Mouse (Mus musculus): ENCODE measurements around the gene Nudt3.

Gene Nudt3

DNA sequence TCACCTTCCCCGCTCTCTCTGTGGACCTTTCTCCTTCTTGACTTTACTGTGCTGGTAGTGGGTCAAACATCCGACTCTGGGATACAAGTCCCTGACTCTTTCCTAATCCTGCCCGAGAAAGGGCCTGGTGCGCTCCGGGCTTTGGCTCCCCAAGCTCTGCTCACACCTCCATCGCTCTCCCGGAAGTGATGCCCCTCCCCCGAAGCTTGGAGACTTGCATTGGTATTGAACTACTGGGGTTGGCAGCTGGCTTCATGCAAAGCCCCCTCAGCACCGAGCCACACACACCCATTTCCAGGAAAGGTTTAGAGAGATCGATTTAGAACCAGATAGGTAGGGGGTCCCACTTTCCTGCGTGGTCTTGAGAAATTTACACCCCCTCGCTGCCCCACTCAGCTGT, 77.3 kb downstream of the Nudt3 start:
- no peak for DNase-seq (ENCODE audit: low spot score)

DNA sequence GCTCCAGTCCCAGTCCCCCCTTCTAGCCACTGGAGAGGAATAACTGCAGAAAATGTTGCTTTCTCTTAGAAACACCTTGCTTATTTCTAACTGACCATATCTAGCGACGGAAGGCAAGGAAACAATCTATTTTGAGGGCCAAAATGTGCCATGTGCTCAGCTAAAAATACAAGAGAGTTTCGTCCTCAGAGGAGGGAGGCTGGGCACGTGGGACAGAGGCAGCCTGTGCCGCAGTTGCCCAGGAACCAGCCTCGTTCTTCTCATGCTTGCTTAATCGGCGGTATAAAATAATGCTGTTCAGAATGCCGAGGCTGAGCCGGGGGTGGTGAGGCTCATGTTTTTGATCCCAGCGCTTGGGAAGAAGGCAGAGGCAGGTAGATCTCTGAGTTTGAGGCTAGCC, 78.7 kb downstream of the Nudt3 start:
- DNase-seq (ENCODE audit: low spot score), result no peak

DNA sequence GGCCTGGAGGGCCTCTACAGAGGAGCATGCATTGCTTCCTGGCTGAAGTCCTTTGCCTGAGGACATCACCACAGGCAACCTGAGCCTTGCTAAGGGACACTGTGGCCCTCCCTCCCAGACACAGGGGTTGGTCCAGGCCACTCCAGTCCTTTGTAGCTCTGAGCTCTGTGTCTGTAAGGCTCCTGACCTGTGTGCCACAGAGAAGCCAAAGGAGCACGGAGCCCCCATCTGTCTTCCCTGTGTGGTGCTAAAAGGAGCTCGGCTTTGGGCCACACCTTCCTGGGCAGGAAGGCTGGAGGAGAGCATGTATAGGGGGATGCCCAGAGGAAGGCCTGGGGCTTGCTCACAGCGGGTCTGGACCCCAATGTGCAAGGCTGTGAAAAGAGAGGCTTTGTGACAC, 81.3 kb downstream of the Nudt3 start:
- DNase-seq (ENCODE audit: low spot score), result no peak

DNA sequence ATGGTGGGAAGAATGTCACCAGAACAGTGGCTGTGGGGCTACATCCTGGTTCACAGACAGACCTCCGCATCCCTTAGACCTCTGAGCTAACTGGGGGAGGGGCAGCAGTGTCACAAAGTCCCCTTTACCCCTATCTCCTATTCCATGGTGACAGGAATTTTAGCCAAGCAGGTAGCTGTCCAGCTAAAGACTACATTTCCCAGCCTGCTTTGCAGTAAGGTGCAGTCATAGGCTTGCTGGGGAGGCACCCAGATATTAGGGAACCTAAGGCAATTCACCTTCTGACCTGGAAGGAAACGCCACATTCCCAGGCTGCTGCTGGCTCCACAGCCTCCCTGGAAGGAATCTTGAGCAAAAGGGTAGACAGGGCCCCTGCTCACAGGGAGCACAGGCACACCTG, 82.0 kb downstream of the Nudt3 start:
- DNase-seq (ENCODE audit: low spot score), result no peak

DNA sequence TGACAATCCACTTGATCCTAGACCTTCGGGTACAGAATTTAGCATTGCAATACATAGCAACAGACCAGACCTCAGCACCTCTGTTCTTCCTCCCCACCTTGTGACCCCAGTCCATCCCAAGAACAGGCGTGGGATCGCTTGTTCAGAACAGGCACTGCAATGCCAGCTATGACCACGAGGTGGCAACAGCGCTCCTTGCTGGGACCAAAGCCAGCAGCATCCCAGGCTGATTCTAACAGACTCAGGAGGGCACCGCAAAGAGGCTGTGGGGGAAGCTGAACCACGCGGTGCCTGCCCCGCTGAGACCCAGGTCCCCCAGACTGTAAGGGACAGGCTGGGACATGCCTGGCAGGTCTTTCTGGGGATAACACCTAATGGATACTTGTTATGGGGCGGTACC, 88.6 kb downstream of the Nudt3 start:
- peak; percentile 95 for DNase-seq (ENCODE audit: low spot score)

DNA sequence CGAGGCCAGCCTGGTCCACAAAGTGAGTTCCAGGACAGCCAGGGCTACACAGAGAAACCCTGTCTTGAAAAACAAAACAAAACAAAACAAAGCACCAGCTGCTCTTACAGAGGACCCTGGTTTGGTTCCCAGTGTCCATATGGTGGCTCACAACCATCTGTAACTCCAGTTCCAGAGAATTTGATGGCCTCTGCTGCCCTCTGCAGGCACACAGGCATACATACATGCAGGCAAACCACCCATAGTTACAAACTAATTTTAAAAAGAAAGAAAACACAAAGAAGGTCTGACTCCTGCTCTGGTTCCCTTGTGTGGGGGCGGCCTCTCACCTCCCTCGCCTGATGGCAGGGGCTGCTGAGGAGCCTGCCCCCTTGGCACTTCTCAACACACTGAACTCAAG, 89.9 kb downstream of the Nudt3 start:
- DNase-seq (ENCODE audit: low spot score), result no peak

DNA sequence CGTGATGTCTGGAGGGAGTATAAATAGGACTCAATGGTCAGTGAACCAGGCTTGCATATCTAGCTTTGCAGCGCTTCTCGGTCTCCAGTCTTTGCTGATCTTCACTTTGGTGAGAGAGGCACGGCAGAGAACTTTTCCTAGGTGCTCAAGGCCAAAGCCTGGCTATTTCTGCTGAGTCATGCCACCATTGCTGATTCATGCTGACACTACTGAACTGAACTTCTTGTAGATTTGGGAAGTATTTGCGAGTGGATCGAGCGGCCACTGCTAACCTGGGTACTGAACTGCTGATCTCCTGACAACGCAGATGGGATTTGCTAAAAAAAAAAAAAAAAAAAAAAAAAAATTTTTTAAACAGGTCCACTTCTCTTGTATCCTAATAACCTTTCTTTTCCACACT, 91.2 kb downstream of the Nudt3 start:
- DNase-seq (ENCODE audit: low spot score), result no peak
